In the genomic region with DNA sequence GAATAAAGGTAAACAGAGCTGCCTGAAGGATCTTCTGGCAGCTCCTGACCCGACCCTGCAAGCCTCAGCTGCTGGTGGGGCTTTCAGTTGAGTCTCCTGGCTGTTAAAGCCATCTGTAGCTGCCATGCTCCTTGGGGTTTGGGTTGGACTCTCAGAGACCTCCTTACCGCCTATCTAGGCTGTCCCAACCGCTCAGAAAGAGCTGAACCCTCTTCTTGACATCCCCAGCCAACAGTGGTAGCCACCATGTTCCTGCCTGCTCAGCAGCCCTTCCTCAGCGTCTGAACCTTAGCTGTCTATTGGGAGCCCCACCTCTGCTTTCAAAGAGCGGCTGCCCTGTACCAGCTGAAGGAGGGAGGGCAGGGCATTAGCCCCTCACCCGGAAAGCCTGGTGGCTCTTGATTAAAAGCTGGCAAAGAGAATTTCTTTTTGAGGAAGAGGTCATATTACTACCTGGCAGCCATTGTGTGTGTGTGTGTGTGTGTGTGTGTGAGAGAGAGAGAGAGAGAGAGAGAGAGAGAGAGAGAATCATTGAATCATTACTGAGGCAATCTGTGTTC, we compare ENCODE assay signal across 17 mouse cellular contexts. TPM values are rescaled to one million over a fixed set of nuclear protein-coding genes. Genes with fewer than 3 reads are reported as not detected.
DNase-seq lines count a peak whose midpoint lies in the region; ATAC-seq and TF ChIP-seq lines count a peak whose summit lies in the region.
"Had no signal": no experiment of that assay in that cellular context is flagged by ENCODE, and none has a peak within 500 bp of the region (broad histone marks: within the 10 kb centered on the region; RNA-seq: fewer than 3 reads in every experiment).

No protein-coding gene starts in this region.

- H3K9me3 ChIP-seq in intestine, embryonic 16.5 days (ENCODE audit: control insufficient read depth, low read length), result 0 out of 2 replicates have a peak, but pooled peaks cover 7% of the 10 kb centered on the region
- H3K9me3 ChIP-seq in stomach, embryonic 15.5 days, result no peaks in the 10 kb centered on the region
- H3K9me3 ChIP-seq: neural tube, embryonic 13.5 days had no signal

- H3K36me3 ChIP-seq in intestine, embryonic 16.5 days (ENCODE audit: control insufficient read depth, insufficient read depth, low read length), result no peaks in the 10 kb centered on the region
- no peaks in the 10 kb centered on the region for H3K36me3 ChIP-seq in stomach, embryonic 15.5 days
- H3K36me3 ChIP-seq: midbrain, embryonic 12.5 days; neural tube, embryonic 13.5 days had no signal

- intact Hi-C loops in gastrocnemius, adult 2 months (cut with DNase I), result no loop called here

- no peak for TF ChIP-seq CTCF in gastrocnemius, adult 2 months (IDR thresholded peaks at IDR 0.05)
- TF ChIP-seq CTCF in lung, adult 2 months (IDR thresholded peaks at IDR 0.05; ENCODE audit: insufficient read depth, low read length), result no peak

- H3K9ac ChIP-seq in intestine, embryonic 16.5 days (ENCODE audit: low read depth, low read length), result no peak overlapping the region; the same call in 1 of the 2 replicates
- no peak overlapping the region for H3K9ac ChIP-seq in stomach, embryonic 15.5 days
- H3K9ac ChIP-seq: midbrain, embryonic 12.5 days; neural tube, embryonic 13.5 days had no signal

- no peaks in the 10 kb centered on the region for H3K27me3 ChIP-seq in intestine, embryonic 16.5 days (replicated peaks; ENCODE audit: control insufficient read depth, insufficient read depth, low read length)
- H3K27me3 ChIP-seq in stomach, embryonic 15.5 days (replicated peaks), result no peaks in the 10 kb centered on the region
- H3K27me3 ChIP-seq: neural tube, embryonic 13.5 days had no signal

- no peak for DNase-seq in gastrocnemius, adult 2 months
- no peak for DNase-seq in gastrocnemius, postnatal 25 days
- DNase-seq in lung, adult 2 months, result no peak
- DNase-seq in lung, postnatal 36 days, result no peak
- no peak for DNase-seq in cerebellum, adult 18-20 months
- no peak for DNase-seq in layer of hippocampus, postnatal 36 days
- DNase-seq: adrenal gland, postnatal 36 days; cerebellum, adult 9-11 months; gastrocnemius, postnatal 36 days; kidney, postnatal 10 days; thymus, postnatal 25 days had no signal

- no peak overlapping the region for H3K4me2 ChIP-seq in intestine, embryonic 16.5 days (ENCODE audit: low read depth, low read length)
- H3K4me2 ChIP-seq in stomach, embryonic 15.5 days, result no peak overlapping the region
- H3K4me2 ChIP-seq: midbrain, embryonic 12.5 days; neural tube, embryonic 13.5 days had no signal

- WGBS in lung, adult 2 months, result 25% methylated on average over 6 of the region's 6 CpGs
- WGBS in intestine, embryonic 16.5 days, result 35% methylated on average over 6 of the region's 6 CpGs
- 34% methylated on average over 6 of the region's 6 CpGs for WGBS in stomach, embryonic 15.5 days

- H3K4me1 ChIP-seq in lung, adult 2 months (ENCODE audit: control insufficient read depth, insufficient read depth, low read length), result peaks cover 39% of the 10 kb centered on the region
- peaks cover 26% of the 10 kb centered on the region for H3K4me1 ChIP-seq in intestine, embryonic 16.5 days (ENCODE audit: control insufficient read depth, insufficient read depth, low read length)
- peaks cover 32% of the 10 kb centered on the region for H3K4me1 ChIP-seq in stomach, embryonic 15.5 days
- H3K4me1 ChIP-seq: midbrain, embryonic 12.5 days had no signal

- TF ChIP-seq POLR2A in lung, adult 2 months (IDR thresholded peaks at IDR 0.05; ENCODE audit: borderline replicate concordance, extremely low read depth, low read depth, low read length), result 0 out of 2 replicates have a peak, but pooled peaks have one; percentile 34

- no peak; the same call in 1 of the 2 replicates for ATAC-seq in intestine, embryonic 16.5 days
- no peak; the same call in 1 of the 2 replicates for ATAC-seq in stomach, embryonic 15.5 days (ENCODE audit: insufficient read depth, low FRiP score, low read depth)
- ATAC-seq: Patski had no signal

- H3K4me3 ChIP-seq in gastrocnemius, adult 2 months, result peak overlapping the region; percentile 15; the same call in 1 of the 2 replicates
- no peak overlapping the region for H3K4me3 ChIP-seq in lung, adult 2 months (replicated peaks; ENCODE audit: extremely low read depth, low read depth, low read length)
- no peak overlapping the region for H3K4me3 ChIP-seq in intestine, embryonic 16.5 days (ENCODE audit: low read length)
- no peak overlapping the region for H3K4me3 ChIP-seq in stomach, embryonic 15.5 days (replicated peaks)
- H3K4me3 ChIP-seq: erythroblast, embryonic 14.5 days; midbrain, embryonic 12.5 days; neural tube, embryonic 13.5 days had no signal

- peak overlapping the region; percentile 72 for H3K27ac ChIP-seq in gastrocnemius, adult 2 months
- peak overlapping the region; percentile 82 for H3K27ac ChIP-seq in intestine, embryonic 16.5 days (ENCODE audit: low read length)
- H3K27ac ChIP-seq in stomach, embryonic 15.5 days, result peak overlapping the region; percentile 46; the same call in 1 of the 2 replicates
- H3K27ac ChIP-seq: midbrain, embryonic 12.5 days; neural tube, embryonic 13.5 days had no signal

RNA-seq across cellular contexts. Expression of gene Atp2a3, which starts 14.3 kb away (rescaled TPM):
- 1 to 10 TPM; 5.1 to 6.2 TPM for total RNA-seq in gastrocnemius, adult 2 months (2021)
- 10 to 100 TPM in 1 of 2 experiments, 1 to 10 TPM in 1; 7.2 to 12.9 TPM for total RNA-seq in gastrocnemius, postnatal 25 days (2021)
- 253 and 256 TPM in 2 replicates for polyA plus RNA-seq in lung, adult 2 months (2012; rRNA removed)
- 28.1 and 28.8 TPM in 2 replicates for polyA plus RNA-seq in intestine, embryonic 16.5 days (2015; fragmentation: Nextera tagmentation; extraction: Ambion mirVana)
- polyA plus RNA-seq in stomach, embryonic 15.5 days (2015; fragmentation: Nextera tagmentation; extraction: Ambion mirVana), result 18.9 and 20.6 TPM in 2 replicates
- total RNA-seq in layer of hippocampus, postnatal 36 days (2021), result 1 to 10 TPM; 4.3 to 5.7 TPM

RNA-seq across cellular contexts. Expression of gene P2rx1, which starts 52.3 kb away (rescaled TPM):
- total RNA-seq in gastrocnemius, adult 2 months (2021), result under 1 TPM; 0.15 to 0.56 TPM
- total RNA-seq in gastrocnemius, postnatal 25 days (2021), result 1 to 10 TPM in 1 of 2 experiments, under 1 TPM in 1; 0.31 to 1.6 TPM
- 3.2 and 4.4 TPM in 2 replicates for polyA plus RNA-seq in lung, adult 2 months (2012; rRNA removed)
- 15.7 and 16.5 TPM in 2 replicates for polyA plus RNA-seq in intestine, embryonic 16.5 days (2015; fragmentation: Nextera tagmentation; extraction: Ambion mirVana)
- polyA plus RNA-seq in stomach, embryonic 15.5 days (2015; fragmentation: Nextera tagmentation; extraction: Ambion mirVana), result 33.7 and 52.1 TPM in 2 replicates
- total RNA-seq in layer of hippocampus, postnatal 36 days (2021), result under 1 TPM; 0.46 to 0.62 TPM
- polyA plus RNA-seq: Patski had no signal
